Mouse (Mus musculus) spleen, adult 2 months (tissue): Measurements from ENCODE around the gene Pkp3.

Experiments used
- CTCF ChIP-seq: fragments of 200-500 bp; IDR thresholded peaks from 2 replicates; pipeline ENCODE4 v1.5.1; 2011; ENCODE audit warnings: mild to moderate bottlenecking, inconsistent platforms; ENCODE audit not compliant: insufficient read depth, insufficient read length, insufficient replicate concordance; ENCODE audit errors: extremely low read depth
- POLR2A ChIP-seq: fragments of 200-500 bp; IDR thresholded peaks from 2 replicates; pipeline ENCODE4 v1.6.1; 2011; ENCODE audit warnings: low read depth, low read length, inconsistent platforms

DNA sequence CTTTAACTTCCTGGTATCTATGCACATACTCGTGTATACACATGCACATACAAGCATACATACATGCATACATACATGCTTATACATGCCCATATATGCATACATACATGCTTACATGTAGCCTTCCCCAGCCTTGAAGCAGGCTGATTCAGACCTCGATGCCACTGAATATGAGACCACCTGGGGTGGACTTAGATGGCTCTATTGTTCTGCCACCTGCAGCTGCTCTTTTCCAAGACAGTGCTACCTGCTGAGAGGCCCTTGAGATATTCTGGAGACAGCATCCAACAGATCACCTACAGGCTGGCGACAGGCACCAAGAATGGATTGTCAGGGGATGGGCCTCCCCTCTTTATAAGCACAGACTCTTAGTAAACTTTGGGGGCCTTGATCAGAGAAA, 47.6 kb upstream of the Pkp3 start:
- TF ChIP-seq CTCF (no peak), POLR2A (no peak)
